Comparison of ENCODE assay signal across 8 mouse cellular contexts in genomic region chr10:120744441-120745137, GRCm38 (mm10).
DNase-seq lines count a peak whose midpoint lies in the region; ATAC-seq and TF ChIP-seq lines count a peak whose summit lies in the region.

No protein-coding gene starts in this region.

- WGBS in lung, embryonic 14.5 days: 5% methylated on average over 15 of the region's 15 CpGs
- WGBS in forebrain, embryonic 12.5 days: under 1% methylated on average over 15 of the region's 15 CpGs
- WGBS in liver, embryonic 11.5 days: 9% methylated on average over 15 of the region's 15 CpGs
- 3% methylated on average over 15 of the region's 15 CpGs for WGBS in stomach, embryonic 14.5 days

- H3K27ac ChIP-seq in lung, embryonic 14.5 days (ENCODE audit: low read depth): peak overlapping the region; percentile 79; the same call in 1 of the 2 replicates
- peak overlapping the region; percentile 89 for H3K27ac ChIP-seq in forebrain, embryonic 12.5 days
- H3K27ac ChIP-seq in liver, embryonic 11.5 days (ENCODE audit: low read depth, low read length): peak overlapping the region; percentile 64
- peak overlapping the region; percentile 68; the same call in 1 of the 2 replicates for H3K27ac ChIP-seq in stomach, embryonic 14.5 days (ENCODE audit: low read length)

- no peaks in the 10 kb centered on the region for H3K27me3 ChIP-seq in lung, embryonic 14.5 days (ENCODE audit: insufficient read depth, low read length)
- H3K27me3 ChIP-seq in forebrain, embryonic 12.5 days: peaks cover 27% of the 10 kb centered on the region
- H3K27me3 ChIP-seq in liver, embryonic 11.5 days (replicated peaks; ENCODE audit: control insufficient read depth, insufficient read depth, low read length): peaks cover 3% of the 10 kb centered on the region; the same call in 1 of the 2 replicates
- H3K27me3 ChIP-seq in stomach, embryonic 14.5 days (ENCODE audit: control insufficient read depth, insufficient read depth, low read length): no peaks in the 10 kb centered on the region

- DNase-seq in lung, embryonic 14.5 days: peak; percentile 57
- DNase-seq in lung, postnatal 14 days: no peak
- no peak for DNase-seq in liver, embryonic 11.5 days (ENCODE audit: low spot score)
- DNase-seq in frontal cortex, postnatal 36 days (ENCODE audit: low spot score in 2 of 2): no peak
- DNase-seq in ovary, postnatal 10 days (ENCODE audit: low spot score): no peak
- DNase-seq in heart, adult 11 months: no peak

- no peaks in the 10 kb centered on the region for H3K9me3 ChIP-seq in lung, embryonic 14.5 days (ENCODE audit: low read depth, low read length)
- no peaks in the 10 kb centered on the region for H3K9me3 ChIP-seq in forebrain, embryonic 12.5 days
- H3K9me3 ChIP-seq in liver, embryonic 11.5 days (ENCODE audit: control insufficient read depth, low read length): no peaks in the 10 kb centered on the region
- no peaks in the 10 kb centered on the region for H3K9me3 ChIP-seq in stomach, embryonic 14.5 days (ENCODE audit: control insufficient read depth, low read depth, low read length)

- H3K4me3 ChIP-seq in lung, embryonic 14.5 days (ENCODE audit: low read depth, low read length): peak overlapping the region; percentile 28
- peak overlapping the region; percentile 36 for H3K4me3 ChIP-seq in forebrain, embryonic 12.5 days (replicated peaks)
- peak overlapping the region; percentile 37 for H3K4me3 ChIP-seq in liver, embryonic 11.5 days (ENCODE audit: low read depth, low read length)
- peak overlapping the region; percentile 23 for H3K4me3 ChIP-seq in stomach, embryonic 14.5 days (ENCODE audit: low read depth, low read length)

- H3K9ac ChIP-seq in lung, embryonic 14.5 days: peak overlapping the region; percentile 32
- peak overlapping the region; percentile 53 for H3K9ac ChIP-seq in forebrain, embryonic 12.5 days
- H3K9ac ChIP-seq in liver, embryonic 11.5 days (ENCODE audit: low read depth, low read length): peak overlapping the region; percentile 46; the same call in 1 of the 2 replicates
- peak overlapping the region; percentile 18; the same call in 1 of the 2 replicates for H3K9ac ChIP-seq in stomach, embryonic 14.5 days (replicated peaks; ENCODE audit: low read depth, low read length)

- ATAC-seq in lung, embryonic 14.5 days (ENCODE audit: insufficient read depth): peak; percentile 2; the same call in 1 of the 2 replicates
- peak; percentile 62 for ATAC-seq in forebrain, embryonic 12.5 days (ENCODE audit: low FRiP score)
- ATAC-seq in liver, embryonic 11.5 days (replicated peaks; ENCODE audit: low FRiP score): no peak
- no peak for ATAC-seq in stomach, embryonic 14.5 days (ENCODE audit: insufficient number of reproducible peaks, insufficient read depth, low FRiP score, low read depth)

- no peak for TF ChIP-seq CTCF in lung, embryonic 14.5 days (IDR thresholded peaks at IDR 0.05; ENCODE audit: low read depth)

- H3K4me1 ChIP-seq in lung, embryonic 14.5 days (ENCODE audit: insufficient read depth): peaks cover 6% of the 10 kb centered on the region; the same call in 1 of the 2 replicates
- peaks cover 14% of the 10 kb centered on the region for H3K4me1 ChIP-seq in forebrain, embryonic 12.5 days
- peaks cover 10% of the 10 kb centered on the region; the same call in 1 of the 2 replicates for H3K4me1 ChIP-seq in liver, embryonic 11.5 days (replicated peaks; ENCODE audit: control insufficient read depth, insufficient read depth, low read length)
- peaks cover 16% of the 10 kb centered on the region for H3K4me1 ChIP-seq in stomach, embryonic 14.5 days (ENCODE audit: control insufficient read depth, insufficient read depth, low read length)

- peak overlapping the region; percentile 69 for H3K4me2 ChIP-seq in lung, embryonic 14.5 days
- peak overlapping the region; percentile 64 for H3K4me2 ChIP-seq in forebrain, embryonic 12.5 days
- peak overlapping the region; percentile 64 for H3K4me2 ChIP-seq in liver, embryonic 11.5 days
- peak overlapping the region; percentile 49 for H3K4me2 ChIP-seq in stomach, embryonic 14.5 days (replicated peaks; ENCODE audit: low read depth, low read length)

- no peaks in the 10 kb centered on the region for H3K36me3 ChIP-seq in lung, embryonic 14.5 days (ENCODE audit: insufficient read depth)
- H3K36me3 ChIP-seq in forebrain, embryonic 12.5 days (replicated peaks): no peaks in the 10 kb centered on the region
- H3K36me3 ChIP-seq in liver, embryonic 11.5 days (ENCODE audit: control insufficient read depth, insufficient read depth, low read length): no peaks in the 10 kb centered on the region
- H3K36me3 ChIP-seq in stomach, embryonic 14.5 days (ENCODE audit: control insufficient read depth, insufficient read depth, low read length): no peaks in the 10 kb centered on the region

Comparison
In these comparisons a context has a peak if more than half of its experiments do, and no peak if none do; other contexts are left out.
1. ATAC-seq: peak in lung, embryonic 14.5 days (single experiment) and forebrain, embryonic 12.5 days (single experiment); none in liver, embryonic 11.5 days (single experiment) and stomach, embryonic 14.5 days (single experiment).
2. Peak in every context shown above with its lines, with median percentiles within 50 percentile points of each other: H3K27ac ChIP-seq, H3K4me2 ChIP-seq, H3K4me3 ChIP-seq and H3K9ac ChIP-seq.